Mouse (Mus musculus) induced T-regulatory cell, adult 2 months (primary cell): ENCODE results near the gene Icam4.

Experiments used
- DNase-seq: peaks from one replicate; pipeline ENCODE4 v3.0.0-alpha.2; 2012; ENCODE audit warnings: low read depth

The Icam4 gene

GRCm38 (mm10) chr9:21012368-21012767 is 16.8 kb upstream of the Icam4 start:
- peak; percentile 48 for DNase-seq

GRCm38 (mm10) chr9:21014691-21015570 is 14.2 kb upstream of the Icam4 start:
- DNase-seq: peak; percentile 79

- DNase-seq: peak; percentile 90
These were observed 13.5 kb upstream of the Icam4 start, which contains the start of gene Icam1 for GRCm38 (mm10) chr9:21015571-21016130. Gene Icam1 (plus strand): TSS chr9:21015985.

GRCm38 (mm10) chr9:21016331-21017176 is 12.6 kb upstream of the Icam4 start:
- peak; percentile 79 for DNase-seq

GRCm38 (mm10) chr9:21017177-21017575 is 12.0 kb upstream of the Icam4 start:
- peak; percentile 53 for DNase-seq

GRCm38 (mm10) chr9:21018600-21018999 is 10.6 kb upstream of the Icam4 start:
- no peak for DNase-seq

GRCm38 (mm10) chr9:21021363-21021762 is 7.8 kb upstream of the Icam4 start:
- no peak for DNase-seq

- DNase-seq: no peak
These were observed 6.9 kb upstream of the Icam4 start for GRCm38 (mm10) chr9:21022288-21022687.

GRCm38 (mm10) chr9:21022726-21023125 is 6.4 kb upstream of the Icam4 start:
- DNase-seq: no peak

- DNase-seq: no peak
These were observed 3.8 kb upstream of the Icam4 start for GRCm38 (mm10) chr9:21025258-21025810.

- no peak for DNase-seq
These were observed 2.3 kb upstream of the Icam4 start for GRCm38 (mm10) chr9:21026849-21027248.

GRCm38 (mm10) chr9:21027774-21028290 is 1.3 kb upstream of the Icam4 start:
- no peak for DNase-seq

- DNase-seq: no peak
These were observed 538 bp upstream of the Icam4 start for GRCm38 (mm10) chr9:21028560-21029110.

- peak; percentile 53 for DNase-seq
These were observed 955 bp downstream of the Icam4 start for GRCm38 (mm10) chr9:21030055-21030600.

- DNase-seq: peak; percentile 99
These were observed 1.6 kb downstream of the Icam4 start for GRCm38 (mm10) chr9:21030781-21031250.

- peak; percentile 89 for DNase-seq
These were observed 2.2 kb downstream of the Icam4 start for GRCm38 (mm10) chr9:21031251-21031895.

- peak; percentile 77 for DNase-seq
These were observed 2.8 kb downstream of the Icam4 start, which contains the start of gene Icam5 for GRCm38 (mm10) chr9:21031896-21032351. Gene Icam5 (plus strand): TSS chr9:21032073.

GRCm38 (mm10) chr9:21032491-21032890 is 3.3 kb downstream of the Icam4 start:
- no peak for DNase-seq

GRCm38 (mm10) chr9:21033136-21033535 is 4.0 kb downstream of the Icam4 start:
- peak; percentile 97 for DNase-seq

GRCm38 (mm10) chr9:21034481-21035085 is 5.4 kb downstream of the Icam4 start:
- DNase-seq: peak; percentile 64
